In the genomic region with DNA sequence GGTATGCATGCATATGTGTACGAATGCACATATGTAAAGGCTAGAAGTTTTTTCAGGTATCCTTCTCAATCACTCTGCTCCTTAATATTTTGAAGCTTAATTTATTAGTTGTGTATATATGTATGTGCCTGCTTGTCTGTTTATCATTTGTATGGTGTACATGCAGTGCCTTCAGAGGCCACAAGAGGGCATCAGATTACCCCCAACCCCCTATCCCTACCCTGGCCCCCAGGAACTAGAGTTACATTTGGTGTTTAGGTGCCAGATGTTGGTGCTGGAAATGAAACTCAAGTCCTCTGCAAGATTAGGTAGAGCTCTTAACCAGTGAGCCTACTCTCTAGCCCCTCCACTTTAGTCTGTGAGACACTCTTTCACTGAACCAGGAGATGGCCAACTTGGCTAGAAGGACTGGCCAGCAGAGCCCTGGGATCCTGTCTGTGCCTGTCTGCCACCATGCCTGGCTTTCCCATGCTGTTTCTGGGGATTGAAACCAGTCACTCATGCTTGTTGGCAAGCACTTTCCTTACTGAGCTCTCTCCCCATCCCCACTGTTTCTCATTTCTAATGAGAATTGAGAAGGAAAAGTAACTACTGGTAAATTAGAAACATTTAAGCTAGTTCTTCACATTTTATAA, we compare ENCODE assay signal across 8 mouse cellular contexts.
A peak's percentile ranks its signal among the peaks of the same experiment; 100 is the strongest.
DNase-seq lines count a peak whose midpoint lies in the region; ATAC-seq and TF ChIP-seq lines count a peak whose summit lies in the region.

No protein-coding gene starts in this region.

- no peak overlapping the region for H3K9ac ChIP-seq in MEL (ENCODE audit: control insufficient read depth, low read depth, low read length, poor library complexity, severe bottlenecking)

- no peaks in the 10 kb centered on the region; a peak in 1 of 4 replicates for H3K4me1 ChIP-seq in MEL (ENCODE audit: control insufficient read depth in 1 of 2, insufficient read depth in 2 of 2, low read length in 2 of 2)
- no peaks in the 10 kb centered on the region for H3K4me1 ChIP-seq in limb, embryonic 10.5 days

- peak; percentile 63 to 81 (median 67) for TF ChIP-seq CTCF in MEL (IDR thresholded peaks at IDR 0.05 in 2 of 3, conservative IDR thresholded peaks at IDR 0.05 in 1 of 3; ENCODE audit: control insufficient read depth in 1 of 3, insufficient read depth in 1 of 3, low read depth in 2 of 3, low read length in 3 of 3, poor library complexity in 1 of 3, severe bottlenecking in 1 of 3)

- peak; percentile 18 for DNase-seq in CD4-positive, CD25-positive, alpha-beta regulatory T cell, adult 2 months (ENCODE audit: low read depth, low spot score)
- peak; percentile 8 to 22 for DNase-seq in kidney, postnatal 4 days
- DNase-seq in kidney, postnatal 14 days, result no peak
- peak; percentile 43 for DNase-seq in MEL (ENCODE audit: low read depth, low spot score)
- peak; percentile 35 for DNase-seq in limb, embryonic 10.5 days (ENCODE audit: low spot score)
- DNase-seq in layer of hippocampus, adult 9-11 months, result no peak
- DNase-seq in adrenal gland, postnatal 25 days, result no peak

- no peaks in the 10 kb centered on the region for H3K27me3 ChIP-seq in MEL (ENCODE audit: control insufficient read depth in 1 of 2, insufficient read depth in 2 of 2, low read length in 2 of 2)
- no peaks in the 10 kb centered on the region for H3K27me3 ChIP-seq in limb, embryonic 10.5 days (ENCODE audit: low read depth, poor library complexity, severe bottlenecking)

- H3K27ac ChIP-seq in MEL (ENCODE audit: control insufficient read depth, low read depth, low read length), result no peak overlapping the region
- no peak overlapping the region for H3K27ac ChIP-seq in limb, embryonic 10.5 days

- no peak for ATAC-seq in CD4-positive, CD25-positive, alpha-beta regulatory T cell, adult 4 months

- 72% methylated on average over 1 of the region's 1 CpGs for WGBS in limb, embryonic 10.5 days

- peaks cover 0 to 1% of the 10 kb centered on the region in 2 experiments; a peak in 1 of 4 replicates for H3K36me3 ChIP-seq in MEL (ENCODE audit: control insufficient read depth in 1 of 2, insufficient read depth in 2 of 2, low read length in 2 of 2)
- peaks cover 10% of the 10 kb centered on the region for H3K36me3 ChIP-seq in limb, embryonic 10.5 days

- H3K79me2 ChIP-seq in MEL (ENCODE audit: control insufficient read depth, insufficient read depth, low read length, poor library complexity), result no peaks in the 10 kb centered on the region

- TF ChIP-seq POLR2A in MEL (IDR thresholded peaks at IDR 0.05; ENCODE audit: control insufficient read depth in 1 of 2, insufficient read depth in 1 of 2, low read depth in 1 of 2, low read length in 2 of 2, poor library complexity in 1 of 2), result no peak

- TF ChIP-seq RAD21 in MEL (IDR thresholded peaks at IDR 0.05; ENCODE audit: low read depth, low read length), result peak; percentile 49

- no peaks in the 10 kb centered on the region for H3K9me3 ChIP-seq in MEL (replicated peaks; ENCODE audit: insufficient read depth, low read length)
- H3K9me3 ChIP-seq in limb, embryonic 10.5 days (replicated peaks), result no peaks in the 10 kb centered on the region

- no peak for TF ChIP-seq EP300 in MEL (IDR thresholded peaks at IDR 0.05; ENCODE audit: low read depth in 1 of 2, low read length in 2 of 2)

- no peak overlapping the region for H3K4me3 ChIP-seq in MEL (ENCODE audit: control insufficient read depth in 1 of 2, insufficient read depth in 1 of 2, low read depth in 2 of 2, low read length in 2 of 2)
- no peak overlapping the region for H3K4me3 ChIP-seq in limb, embryonic 10.5 days

TF ChIP-seq in MEL, 35 proteins besides CTCF, POLR2A, EP300 and RAD21:
- TF ChIP-seq SMC3 (IDR thresholded peaks at IDR 0.05; ENCODE audit: low read depth, low read length), result peak; percentile 68
- no peak for TF ChIP-seq ZNF384 (IDR thresholded peaks at IDR 0.05; ENCODE audit: low read depth, low read length)

Comparison
In these comparisons a context has a peak if more than half of its experiments do, and no peak if none do; other contexts are left out.
1. DNase-seq: peak in CD4-positive, CD25-positive, alpha-beta regulatory T cell, adult 2 months (single experiment), kidney, postnatal 4 days (2 of 2), MEL (single experiment) and limb, embryonic 10.5 days (single experiment); none in kidney, postnatal 14 days (single experiment), layer of hippocampus, adult 9-11 months (single experiment) and adrenal gland, postnatal 25 days (single experiment).